Mouse (Mus musculus): ENCODE measurements around the gene Gm45233. TPM values are rescaled to one million over a fixed set of nuclear protein-coding genes. Genes with fewer than 3 reads are reported as not detected.

Gm45233 gene
- polyA plus RNA-seq, 1 experiment from 2014 or later, result 0.24 TPM

DNA sequence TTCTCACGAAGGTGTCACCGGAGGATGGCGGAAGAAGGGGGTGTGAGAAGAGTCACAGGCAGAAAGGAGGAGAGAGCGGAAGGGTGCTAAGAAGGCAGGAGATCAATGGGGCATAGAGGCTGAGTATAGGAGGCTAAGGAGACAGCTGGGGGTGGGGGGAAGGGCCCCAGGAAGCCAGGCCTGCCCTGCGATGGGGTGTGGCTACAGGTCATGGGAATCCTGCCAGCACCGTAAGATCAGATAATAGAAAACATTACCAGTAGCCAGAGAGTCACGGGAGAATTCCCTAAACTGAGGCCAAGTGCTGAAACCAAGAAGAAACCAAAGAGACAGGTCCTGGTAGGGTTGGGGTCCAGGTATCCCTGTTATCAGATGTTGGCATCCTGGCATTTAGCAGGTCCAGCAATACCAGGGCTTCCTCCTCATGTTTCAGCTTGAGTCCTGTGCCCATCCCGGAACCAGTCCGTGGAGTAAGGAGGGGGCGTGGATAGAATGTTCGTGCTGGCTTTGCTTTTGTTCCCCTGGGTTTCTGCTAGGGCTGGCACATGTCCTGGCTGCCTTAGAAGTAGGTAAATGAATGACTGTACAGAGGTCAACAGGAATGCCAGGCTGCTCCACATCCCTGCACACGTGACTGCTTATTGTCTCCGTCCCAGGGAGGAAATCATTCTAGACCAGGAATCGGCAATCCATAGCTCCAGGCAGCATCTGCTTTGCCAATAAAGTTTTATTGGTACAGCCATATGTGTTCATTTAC lies 9.8 kb downstream of the Gm45233 start:
- Histone ChIP-seq H3K27me3 (replicated peaks; ENCODE audit: low read depth, poor library complexity, severe bottlenecking) (no peaks in the 10 kb centered on the region), H3K9me3 (no peaks in the 10 kb centered on the region), H3K4me3 (no peak overlapping the region), H3K27ac (replicated peaks) (no peak overlapping the region), H3K4me1 (no peaks in the 10 kb centered on the region), H3K36me3 (replicated peaks) (peaks cover 69% of the 10 kb centered on the region)
- DNase-seq (ENCODE audit: low spot score), result no peak
- 91% methylated on average over 14 of the region's 14 CpGs for WGBS

DNA sequence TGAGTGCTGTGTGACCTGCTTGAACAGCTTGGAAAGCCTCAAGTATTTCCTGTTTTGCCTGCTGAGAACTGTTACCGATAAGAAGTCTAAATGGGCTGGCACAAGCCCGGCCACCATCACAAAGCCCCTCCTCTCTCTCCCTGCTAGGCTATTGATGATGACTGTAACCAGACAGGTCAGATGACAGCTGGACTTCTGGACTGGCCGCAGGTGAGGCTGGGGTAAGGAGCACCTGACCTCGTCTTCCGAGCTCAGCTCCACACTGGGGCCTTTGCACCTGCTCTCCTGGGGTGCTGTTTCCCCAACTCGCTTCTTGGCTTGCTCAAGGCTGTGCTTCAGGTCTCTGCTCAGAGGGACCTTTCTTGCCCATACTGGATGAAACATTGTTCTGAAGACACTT lies 10.4 kb downstream of the Gm45233 start:
- no peaks in the 10 kb centered on the region for H3K9me3 ChIP-seq
- DNase-seq (ENCODE audit: low spot score), result no peak
- no peaks in the 10 kb centered on the region for H3K4me1 ChIP-seq
- H3K36me3 ChIP-seq (replicated peaks), result peaks cover 69% of the 10 kb centered on the region
- 92% methylated on average over 6 of the region's 6 CpGs for WGBS
- H3K4me3 ChIP-seq, result no peak overlapping the region
- H3K27ac ChIP-seq (replicated peaks), result no peak overlapping the region
- H3K27me3 ChIP-seq (replicated peaks; ENCODE audit: low read depth, poor library complexity, severe bottlenecking), result no peaks in the 10 kb centered on the region

DNA sequence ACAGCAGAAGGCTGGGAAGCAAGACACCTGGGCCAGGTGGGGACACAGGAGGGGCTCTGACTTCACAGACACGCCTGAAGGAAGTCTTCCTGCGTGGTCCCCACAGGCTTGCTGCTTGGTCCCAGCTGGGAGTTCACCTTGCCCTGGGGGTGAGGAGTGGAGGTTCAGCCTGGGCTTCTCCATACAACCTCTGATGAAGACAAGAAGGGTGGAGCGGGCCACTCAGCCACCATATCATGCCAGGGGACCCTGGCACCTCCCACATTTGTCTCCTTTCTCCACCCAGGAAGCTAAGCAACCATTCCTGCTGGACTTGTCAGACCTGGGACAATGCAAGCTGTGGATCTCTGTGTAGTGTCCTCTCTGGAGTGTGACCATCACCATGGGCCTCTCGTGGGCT lies 18.9 kb downstream of the Gm45233 start, which contains the start of gene Vsig10l:
TSS of gene Vsig10l (plus strand) at position 301 of the 400 bp plus-strand sequence.
- Histone ChIP-seq H3K4me3 (no peak within 1 kb of the TSS), H3K4me1 (peaks cover 18% of the 10 kb centered on the region), H3K27me3 (replicated peaks; ENCODE audit: low read depth, poor library complexity, severe bottlenecking) (peaks cover 54% of the 10 kb centered on the region), H3K9me3 (0 out of 2 replicates have a peak, but pooled peaks cover 2% of the 10 kb centered on the region), H3K36me3 (replicated peaks) (peaks cover 2% of the 10 kb centered on the region; the same call in 1 of the 2 replicates), H3K27ac (replicated peaks) (no peak within 1 kb of the TSS)
- WGBS, result 72% methylated on average over 4 of the region's 4 CpGs
- DNase-seq (ENCODE audit: low spot score), result no peak

GRCm38 (mm10) chr7:43463976-43464375 lies 20.0 kb downstream of the Gm45233 start:
- Histone ChIP-seq H3K36me3 (replicated peaks) (no peaks in the 10 kb centered on the region), H3K4me1 (peaks cover 18% of the 10 kb centered on the region), H3K27me3 (replicated peaks; ENCODE audit: low read depth, poor library complexity, severe bottlenecking) (peaks cover 55% of the 10 kb centered on the region), H3K9me3 (0 out of 2 replicates have a peak, but pooled peaks cover 2% of the 10 kb centered on the region), H3K4me3 (no peak overlapping the region), H3K27ac (replicated peaks) (no peak overlapping the region)
- DNase-seq (ENCODE audit: low spot score), result no peak
- 86% methylated on average over 7 of the region's 7 CpGs for WGBS

GRCm38 (mm10) chr7:43464864-43465343 lies 21.0 kb downstream of the Gm45233 start:
- 9% methylated on average over 35 of the region's 35 CpGs for WGBS
- H3K36me3 ChIP-seq (replicated peaks), result no peaks in the 10 kb centered on the region
- H3K27me3 ChIP-seq (replicated peaks; ENCODE audit: low read depth, poor library complexity, severe bottlenecking), result peaks cover 55% of the 10 kb centered on the region
- H3K9me3 ChIP-seq, result 0 out of 2 replicates have a peak, but pooled peaks cover 2% of the 10 kb centered on the region
- 0 out of 2 replicates have a peak overlapping the region, but pooled peaks have one; percentile 14 for H3K27ac ChIP-seq (replicated peaks)
- no peak for DNase-seq (ENCODE audit: low spot score)
- H3K4me1 ChIP-seq, result peaks cover 18% of the 10 kb centered on the region
- peak overlapping the region; percentile 63 for H3K4me3 ChIP-seq

- peaks cover 18% of the 10 kb centered on the region for H3K4me1 ChIP-seq
- no peaks in the 10 kb centered on the region for H3K36me3 ChIP-seq (replicated peaks)
- peaks cover 55% of the 10 kb centered on the region for H3K27me3 ChIP-seq (replicated peaks; ENCODE audit: low read depth, poor library complexity, severe bottlenecking)
- peak; percentile 86 for DNase-seq (ENCODE audit: low spot score)
- peak overlapping the region; percentile 63 for H3K4me3 ChIP-seq
- WGBS, result under 1% methylated on average over 33 of the region's 33 CpGs
- 0 out of 2 replicates have a peak overlapping the region, but pooled peaks have one; percentile 14 for H3K27ac ChIP-seq (replicated peaks)
- H3K9me3 ChIP-seq, result 0 out of 2 replicates have a peak, but pooled peaks cover 2% of the 10 kb centered on the region
Observed at GRCm38 (mm10) chr7:43465344-43466098, 21.6 kb downstream of the Gm45233 start.

- Histone ChIP-seq H3K27ac (replicated peaks) (0 out of 2 replicates have a peak overlapping the region, but pooled peaks have one; percentile 10), H3K27me3 (replicated peaks; ENCODE audit: low read depth, poor library complexity, severe bottlenecking) (peaks cover 55% of the 10 kb centered on the region), H3K4me1 (peaks cover 18% of the 10 kb centered on the region), H3K9me3 (0 out of 2 replicates have a peak, but pooled peaks cover 2% of the 10 kb centered on the region), H3K4me3 (peak overlapping the region; percentile 63), H3K36me3 (replicated peaks) (no peaks in the 10 kb centered on the region)
- peak; percentile 89 for DNase-seq (ENCODE audit: low spot score)
- under 1% methylated on average over 33 of the region's 33 CpGs for WGBS
Observed at GRCm38 (mm10) chr7:43466099-43466694, 22.3 kb downstream of the Gm45233 start.

DNA sequence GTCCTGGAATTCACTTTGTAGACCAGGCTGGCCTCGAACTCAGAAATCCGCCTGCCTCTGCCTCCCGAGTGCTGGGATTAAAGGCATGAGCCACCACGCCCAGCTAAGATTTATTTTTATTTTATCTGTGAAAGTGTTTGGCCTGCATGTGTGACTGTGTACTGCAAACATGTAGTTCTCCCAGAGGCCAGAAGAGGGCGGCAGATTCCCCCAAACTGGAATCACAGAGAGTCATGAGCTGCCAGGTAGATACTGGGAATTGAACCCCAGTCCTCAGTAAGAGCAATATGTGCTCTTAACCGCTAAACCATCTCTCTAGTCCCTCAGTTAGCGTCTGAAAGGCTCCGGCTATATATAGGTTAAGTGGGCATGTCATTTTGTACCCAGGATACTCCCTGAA lies 26.4 kb downstream of the Gm45233 start:
- Histone ChIP-seq H3K36me3 (replicated peaks) (no peaks in the 10 kb centered on the region), H3K27me3 (replicated peaks; ENCODE audit: low read depth, poor library complexity, severe bottlenecking) (peaks cover 45% of the 10 kb centered on the region), H3K4me3 (no peak overlapping the region), H3K27ac (replicated peaks) (no peak overlapping the region), H3K4me1 (peaks cover 9% of the 10 kb centered on the region), H3K9me3 (0 out of 2 replicates have a peak, but pooled peaks cover under 1% of the 10 kb centered on the region)
- 40% methylated on average over 8 of the region's 8 CpGs for WGBS
- peak; percentile 69 for DNase-seq (ENCODE audit: low spot score)

- DNase-seq (ENCODE audit: low spot score), result peak; percentile 44
- peaks cover 15% of the 10 kb centered on the region for H3K4me1 ChIP-seq
- no peaks in the 10 kb centered on the region; the same call in 1 of the 2 replicates for H3K36me3 ChIP-seq (replicated peaks)
- 6% methylated on average over 23 of the region's 23 CpGs for WGBS
- H3K27ac ChIP-seq (replicated peaks), result no peak overlapping the region
- H3K4me3 ChIP-seq, result no peak overlapping the region
- peaks cover 66% of the 10 kb centered on the region for H3K27me3 ChIP-seq (replicated peaks; ENCODE audit: low read depth, poor library complexity, severe bottlenecking)
- no peaks in the 10 kb centered on the region for H3K9me3 ChIP-seq
Observed at GRCm38 (mm10) chr7:43475706-43476105, 31.8 kb downstream of the Gm45233 start.

DNA sequence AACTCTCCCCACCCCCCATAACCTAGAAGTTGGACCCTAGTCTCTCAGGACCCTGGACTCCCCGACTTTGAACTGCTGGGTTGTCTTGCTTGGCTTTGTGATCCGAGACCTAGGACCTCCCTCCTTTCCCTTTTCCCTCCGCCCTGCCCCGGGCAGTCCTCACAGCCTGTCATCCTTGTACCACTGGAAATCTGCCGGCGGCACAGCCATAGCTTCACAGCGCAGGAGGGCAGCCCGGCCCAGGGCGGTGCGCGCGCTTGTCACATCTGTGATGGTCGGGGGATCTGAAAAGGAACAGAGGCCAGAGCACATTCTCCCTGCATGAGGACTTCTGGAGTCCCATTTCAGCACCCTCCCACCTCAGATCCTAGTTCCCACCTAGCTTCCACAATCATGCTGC lies 32.4 kb downstream of the Gm45233 start:
- Histone ChIP-seq H3K27me3 (replicated peaks; ENCODE audit: low read depth, poor library complexity, severe bottlenecking) (peaks cover 66% of the 10 kb centered on the region), H3K27ac (replicated peaks) (no peak overlapping the region), H3K4me1 (peaks cover 15% of the 10 kb centered on the region), H3K4me3 (peak overlapping the region; percentile 32; the same call in 1 of the 2 replicates), H3K9me3 (no peaks in the 10 kb centered on the region), H3K36me3 (replicated peaks) (no peaks in the 10 kb centered on the region; the same call in 1 of the 2 replicates)
- DNase-seq (ENCODE audit: low spot score), result peak; percentile 67
- WGBS, result 4% methylated on average over 13 of the region's 13 CpGs

DNA sequence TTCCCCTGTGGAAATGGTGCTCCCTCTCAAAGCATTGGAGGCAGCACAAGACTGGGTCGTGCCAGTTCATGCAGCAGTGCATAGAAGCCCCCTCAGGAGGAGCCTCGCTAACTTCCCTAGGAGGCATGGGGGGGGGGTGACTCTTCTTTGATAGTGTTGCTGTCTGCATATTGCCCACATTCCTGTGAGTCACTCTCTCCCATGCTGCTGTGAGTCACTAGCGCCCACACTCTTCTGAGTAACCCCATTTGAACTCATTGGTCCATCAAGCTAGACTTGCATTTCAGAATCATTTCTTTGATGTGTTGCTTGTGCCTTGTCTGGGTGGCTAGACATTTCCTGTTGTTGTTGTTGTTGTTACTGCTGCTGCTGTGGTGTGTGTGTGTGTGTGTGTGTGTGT lies 37.3 kb downstream of the Gm45233 start:
- Histone ChIP-seq H3K27me3 (replicated peaks; ENCODE audit: low read depth, poor library complexity, severe bottlenecking) (peaks cover 37% of the 10 kb centered on the region), H3K4me3 (no peak overlapping the region), H3K27ac (replicated peaks) (no peak overlapping the region), H3K9me3 (no peaks in the 10 kb centered on the region), H3K4me1 (peaks cover 17% of the 10 kb centered on the region), H3K36me3 (replicated peaks) (no peaks in the 10 kb centered on the region; the same call in 1 of the 2 replicates)
- DNase-seq (ENCODE audit: low spot score), result no peak
- 72% methylated on average over 3 of the region's 3 CpGs for WGBS

Data from embryonic facial prominence, embryonic 10.5 days (tissue).